Mouse (Mus musculus): Measurements from ENCODE around the gene Cby1.

Cby1 gene

DNA sequence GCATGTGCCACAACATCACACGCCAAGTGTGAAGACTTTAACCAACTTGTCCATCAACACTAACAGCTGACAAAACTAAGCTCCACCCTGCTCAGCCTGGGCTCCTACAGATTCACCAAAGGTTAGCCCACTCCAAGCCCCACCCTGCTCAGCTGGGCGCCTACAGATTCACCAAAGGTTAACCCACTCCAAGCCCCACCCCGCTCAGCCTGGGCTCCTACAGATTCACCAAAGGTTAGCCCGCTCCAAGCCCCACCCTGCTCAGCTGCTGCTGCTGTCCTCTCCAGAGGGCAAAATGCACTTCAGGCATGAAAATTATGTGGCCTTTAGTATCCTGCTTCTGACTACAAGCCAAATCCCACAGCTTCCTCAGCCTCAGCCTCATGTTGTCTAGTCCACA is 23.0 kb downstream of the Cby1 start:
- no peak for DNase-seq

DNA sequence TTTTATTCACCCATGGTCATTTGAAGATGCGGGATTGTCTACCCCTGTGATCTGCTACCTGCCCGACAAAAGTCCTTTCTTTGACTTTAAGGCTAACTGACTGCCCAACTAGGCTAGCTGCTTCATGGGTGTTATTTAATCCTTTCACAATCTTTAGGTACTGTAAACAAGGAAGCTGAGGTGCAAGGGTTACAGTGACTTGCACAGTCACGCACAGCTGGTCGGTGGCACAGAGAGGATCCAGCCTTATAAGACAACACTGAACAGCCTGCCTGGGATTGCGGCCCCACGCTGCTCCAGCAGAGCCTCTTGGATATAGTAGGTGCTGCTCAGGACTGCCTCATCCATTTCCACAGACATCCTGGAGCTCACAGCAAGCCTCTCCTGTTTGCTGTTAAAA is 24.1 kb downstream of the Cby1 start:
- DNase-seq: no peak

GRCm38 (mm10) chr15:79683707-79684465 is 24.9 kb downstream of the Cby1 start:
- no peak for DNase-seq

GRCm38 (mm10) chr15:79684616-79685015 is 25.6 kb downstream of the Cby1 start:
- DNase-seq: no peak

- DNase-seq: no peak
Measured at GRCm38 (mm10) chr15:79685141-79685641, 26.2 kb downstream of the Cby1 start.

DNA sequence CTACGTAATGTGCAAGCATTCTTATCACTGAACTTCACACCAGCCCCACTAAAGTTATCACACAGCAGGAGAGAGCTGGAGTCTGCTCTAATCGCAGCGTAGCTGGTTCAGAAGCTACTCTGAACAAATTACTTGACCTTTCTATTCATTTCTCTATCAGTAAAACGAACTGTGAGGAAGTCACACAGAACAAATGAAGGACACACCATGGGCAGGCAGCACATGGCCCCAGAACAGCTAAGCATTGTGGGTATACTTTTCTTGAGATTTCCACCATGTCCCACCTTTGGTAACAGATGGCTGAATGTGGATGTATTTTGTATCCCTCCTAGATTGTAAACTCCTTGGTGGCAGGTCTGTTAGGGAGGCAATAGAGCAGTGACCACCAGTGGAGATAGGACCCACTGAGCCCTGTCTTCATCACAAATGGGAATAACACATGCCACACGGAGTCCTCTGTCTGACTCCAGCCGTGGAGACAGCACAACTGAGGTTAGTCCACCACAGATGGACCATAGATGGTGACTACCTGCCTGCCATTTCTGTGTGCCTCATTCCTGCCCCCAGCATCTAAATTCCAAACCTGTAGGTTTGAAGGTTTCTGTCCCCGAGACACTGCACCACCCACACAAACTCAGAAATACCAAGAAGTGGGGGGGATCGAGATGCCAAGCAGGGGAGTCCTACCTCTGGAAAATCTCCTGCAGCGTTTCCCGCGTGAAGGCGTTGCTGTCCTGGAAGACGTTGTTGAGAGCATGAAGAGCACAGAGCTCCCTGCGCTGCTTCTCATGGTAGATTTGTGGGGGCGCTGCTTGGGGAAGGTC is 27.3 kb downstream of the Cby1 start:
- DNase-seq: no peak

- peak; percentile 43 for DNase-seq
Measured at GRCm38 (mm10) chr15:79687175-79687574, 28.2 kb downstream of the Cby1 start.

GRCm38 (mm10) chr15:79687646-79688267 is 28.8 kb downstream of the Cby1 start, which contains the start of gene Josd1:
TSS of gene Josd1 (minus strand) at chr15:79687919.
- peak; percentile 94 for DNase-seq

- DNase-seq: no peak
Measured at GRCm38 (mm10) chr15:79688268-79688956, 29.4 kb downstream of the Cby1 start.

GRCm38 (mm10) chr15:79689662-79690425 is 30.8 kb downstream of the Cby1 start:
- DNase-seq: no peak

GRCm38 (mm10) chr15:79690426-79691022 is 31.5 kb downstream of the Cby1 start, which contains the start of gene Gtpbp1:
TSS of gene Gtpbp1 (plus strand) at chr15:79690845.
- peak; percentile 87 for DNase-seq

DNA sequence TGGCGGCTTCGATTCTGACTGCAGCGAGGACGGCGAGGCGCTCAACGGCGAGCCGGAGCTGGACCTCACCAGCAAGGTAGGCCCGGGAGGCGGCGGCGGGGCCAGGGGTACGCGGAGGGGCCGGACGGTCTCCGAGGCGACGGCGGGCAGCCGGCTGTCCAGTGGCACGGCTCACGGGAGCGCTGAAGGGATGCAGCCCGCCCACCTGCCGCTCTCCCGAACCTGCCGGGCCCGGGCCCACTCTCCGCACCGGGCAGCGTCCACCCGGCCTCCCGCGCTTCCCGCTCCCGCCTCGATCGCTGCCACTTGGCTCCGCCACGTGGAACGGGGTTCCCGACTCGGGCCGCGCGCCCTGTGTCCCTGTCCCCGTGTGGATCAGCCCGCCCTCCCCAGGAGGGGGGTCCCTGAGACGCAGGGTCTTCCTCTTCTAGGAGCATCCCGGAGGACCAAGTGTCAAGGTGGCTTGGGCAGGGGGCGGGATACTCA is 32.1 kb downstream of the Cby1 start:
- no peak for DNase-seq

- no peak for DNase-seq
Measured at GRCm38 (mm10) chr15:79692334-79692733, 33.3 kb downstream of the Cby1 start.

DNA sequence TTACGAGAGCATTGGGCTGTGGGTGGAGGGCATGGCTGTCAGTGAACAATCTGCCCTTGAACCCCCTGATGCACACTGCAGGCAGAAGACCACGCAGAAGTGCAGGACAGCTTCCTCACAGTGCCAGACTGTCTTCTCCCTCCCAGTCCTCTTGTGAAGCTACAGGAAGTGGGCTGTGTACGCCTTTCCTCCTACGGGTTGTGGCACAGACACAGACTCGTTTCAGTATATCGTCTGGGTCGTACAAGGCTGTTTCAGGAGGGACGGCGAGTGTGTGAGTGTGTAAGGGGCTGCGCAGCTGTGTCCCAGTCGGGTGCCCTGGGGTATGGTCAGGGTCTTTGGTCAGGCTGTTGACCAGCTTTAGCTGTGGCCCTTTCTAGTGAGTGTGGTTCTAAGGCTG is 34.7 kb downstream of the Cby1 start:
- no peak for DNase-seq

DNA sequence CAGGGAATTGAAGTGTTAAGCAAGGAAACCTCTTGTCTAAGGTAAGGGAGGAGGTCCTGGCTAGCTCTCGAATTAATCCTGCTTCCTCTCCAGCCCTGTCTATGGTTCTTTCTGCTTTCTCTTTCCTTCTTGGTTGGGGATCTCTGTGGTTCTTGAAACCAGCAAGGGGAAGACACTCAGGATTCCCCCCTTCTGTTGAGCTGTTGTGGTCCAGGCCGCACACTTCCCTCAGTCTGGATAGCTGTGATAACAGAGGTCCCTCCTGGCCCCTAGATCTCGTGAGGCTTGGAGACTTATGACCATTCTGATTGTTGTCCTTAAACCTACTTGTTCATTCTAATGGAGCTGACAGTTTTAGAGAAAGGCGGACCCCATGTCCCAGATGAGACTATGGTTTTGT is 35.5 kb downstream of the Cby1 start:
- DNase-seq: no peak

DNA sequence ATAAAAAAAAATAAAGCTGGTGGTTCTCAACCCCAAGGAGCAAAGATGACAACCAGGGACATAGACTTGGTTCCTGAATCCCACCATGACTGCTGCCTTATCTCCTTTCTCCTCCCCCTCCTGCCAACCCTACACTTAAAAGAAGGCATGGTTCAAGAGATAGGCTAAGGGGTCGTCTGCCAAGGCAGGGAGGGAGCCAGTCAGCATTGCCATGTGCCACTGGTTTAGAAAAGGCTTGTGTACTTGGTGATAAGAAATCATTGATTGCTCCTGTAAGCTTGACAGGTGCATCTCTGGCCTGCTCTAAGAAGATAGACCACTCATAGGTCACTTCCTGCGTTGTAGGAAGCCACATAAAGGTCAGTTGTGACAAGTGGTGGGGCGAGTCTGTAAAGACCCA is 36.5 kb downstream of the Cby1 start:
- no peak for DNase-seq

GRCm38 (mm10) chr15:79696508-79696907 is 37.5 kb downstream of the Cby1 start:
- no peak for DNase-seq

DNA sequence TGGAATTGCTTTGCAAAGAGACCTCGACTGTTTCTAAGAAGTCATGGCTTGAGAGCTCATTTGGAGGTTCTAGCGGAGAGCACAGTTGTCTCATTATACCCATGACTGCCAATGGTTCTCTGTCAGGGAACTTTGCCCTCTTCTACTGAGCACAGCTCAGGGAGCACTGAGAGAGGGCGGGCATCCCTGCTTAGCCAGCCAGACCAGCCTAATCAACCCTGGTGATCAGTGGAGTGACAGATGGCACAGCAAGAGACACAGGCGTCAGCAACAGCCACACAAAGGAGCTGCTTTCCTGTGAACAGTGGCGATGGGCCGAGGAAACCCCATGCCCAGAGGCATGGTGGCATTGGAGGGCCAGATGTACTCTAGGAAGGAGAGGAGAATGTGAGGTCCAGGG is 38.0 kb downstream of the Cby1 start:
- DNase-seq: no peak

GRCm38 (mm10) chr15:79697558-79698187 is 38.7 kb downstream of the Cby1 start:
- no peak for DNase-seq

- no peak for DNase-seq
Measured at GRCm38 (mm10) chr15:79706603-79707214, 47.7 kb downstream of the Cby1 start.
